Mouse (Mus musculus): Measurements from ENCODE around the gene Copz1. TPM values are rescaled to one million over a fixed set of nuclear protein-coding genes. Genes with fewer than 3 reads are reported as not detected.
A peak's percentile ranks its signal among the peaks of the same experiment; 100 is the strongest.

The Copz1 gene
- total RNA-seq, 2 experiments from 2014 or later = 111 TPM

- intact Hi-C loops (cut with DNase I) = loop anchor here (2.0 kb wide), 1 partner anchor 22 kb away; no protein-coding TSS in a partner anchor
- DNase-seq (ENCODE audit: extremely low spot score in 1 of 2, low spot score in 2 of 2) = no peak
Observed at GRCm38 (mm10) chr15:103284647-103285046, 12.1 kb downstream of the Copz1 start.

DNA sequence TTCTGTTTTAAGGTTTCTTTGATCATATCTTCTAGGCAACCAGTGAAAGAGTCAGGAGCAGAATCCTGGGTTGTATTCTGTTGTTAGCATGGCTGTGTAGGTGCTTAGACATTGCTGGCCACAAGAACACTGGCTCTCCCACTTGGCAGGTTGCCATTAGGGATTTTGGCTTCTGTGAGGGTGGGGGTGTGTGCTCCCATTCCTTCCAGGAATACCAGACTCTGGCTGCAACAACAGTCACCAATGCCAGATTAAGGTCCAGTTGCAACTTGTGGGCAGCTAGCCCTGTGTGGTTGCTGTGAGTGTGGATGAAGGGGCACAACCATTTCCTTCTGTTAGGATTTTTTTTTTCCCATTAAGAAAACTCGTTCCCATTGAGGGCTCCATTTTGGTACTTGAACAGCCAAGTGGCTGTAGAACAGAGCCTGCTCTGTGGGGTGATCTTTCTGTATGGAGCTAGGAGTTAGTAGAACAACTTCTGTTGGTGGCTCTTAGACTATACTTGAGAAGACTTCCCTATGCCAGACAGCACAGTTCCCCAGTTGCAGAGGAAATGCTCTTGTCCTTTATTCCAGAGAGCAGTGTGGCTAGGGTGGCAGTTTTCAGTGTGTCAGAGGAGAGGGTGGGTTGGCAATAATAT lies 13.4 kb downstream of the Copz1 start:
- peak; percentile 59 to 62 for DNase-seq (ENCODE audit: extremely low spot score in 1 of 2, low spot score in 2 of 2)
- intact Hi-C loops (cut with DNase I) = loop anchor here (2.0 kb wide), 1 partner anchor 21 kb away; no protein-coding TSS in a partner anchor

- intact Hi-C loops (cut with DNase I) = no loop called here
- DNase-seq (ENCODE audit: extremely low spot score in 1 of 2, low spot score in 2 of 2) = no peak
Observed at GRCm38 (mm10) chr15:103289600-103289999, 17.1 kb downstream of the Copz1 start.

DNA sequence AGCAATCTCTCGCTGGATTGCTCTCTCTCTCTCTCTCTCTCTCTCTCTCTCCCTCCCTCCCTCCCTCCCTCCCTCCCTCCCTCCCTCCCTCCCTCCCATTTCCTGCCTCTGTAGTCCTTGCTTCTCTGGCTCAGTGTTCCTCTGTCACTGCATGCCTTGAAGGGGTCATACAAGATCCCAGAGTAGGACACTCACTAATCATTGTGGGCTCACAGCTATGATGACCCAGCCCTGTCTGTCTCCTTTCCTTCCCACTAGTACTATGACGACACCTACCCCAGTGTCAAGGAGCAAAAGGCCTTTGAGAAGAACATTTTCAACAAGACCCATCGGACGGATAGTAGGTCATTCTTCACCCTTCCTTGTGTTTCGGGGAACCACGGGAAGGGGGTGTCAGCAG lies 17.9 kb downstream of the Copz1 start:
- intact Hi-C loops (cut with DNase I) = no loop called here
- no peak for DNase-seq (ENCODE audit: extremely low spot score in 1 of 2, low spot score in 2 of 2)

DNA sequence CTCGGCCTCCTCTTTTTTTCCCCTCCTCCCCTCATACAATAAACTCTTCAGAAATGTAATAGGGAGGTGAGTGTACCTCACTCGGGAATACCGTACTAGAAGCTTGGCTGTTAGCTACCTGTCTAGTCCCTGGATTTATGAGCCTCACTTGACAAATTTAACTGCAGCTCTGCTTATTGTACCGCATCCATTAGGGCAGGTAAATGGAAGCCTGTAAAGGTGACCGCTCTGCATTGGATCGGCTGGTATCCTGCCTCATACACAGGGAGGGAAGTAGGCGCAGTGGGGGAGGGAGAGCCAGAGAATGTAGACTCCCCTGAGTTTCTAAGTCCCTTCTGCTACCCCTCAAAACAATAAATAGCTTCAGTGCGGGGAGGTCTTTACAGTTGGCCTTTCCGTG lies 18.3 kb downstream of the Copz1 start:
- intact Hi-C loops (cut with DNase I) = no loop called here
- DNase-seq (ENCODE audit: extremely low spot score in 1 of 2, low spot score in 2 of 2) = no peak

DNA sequence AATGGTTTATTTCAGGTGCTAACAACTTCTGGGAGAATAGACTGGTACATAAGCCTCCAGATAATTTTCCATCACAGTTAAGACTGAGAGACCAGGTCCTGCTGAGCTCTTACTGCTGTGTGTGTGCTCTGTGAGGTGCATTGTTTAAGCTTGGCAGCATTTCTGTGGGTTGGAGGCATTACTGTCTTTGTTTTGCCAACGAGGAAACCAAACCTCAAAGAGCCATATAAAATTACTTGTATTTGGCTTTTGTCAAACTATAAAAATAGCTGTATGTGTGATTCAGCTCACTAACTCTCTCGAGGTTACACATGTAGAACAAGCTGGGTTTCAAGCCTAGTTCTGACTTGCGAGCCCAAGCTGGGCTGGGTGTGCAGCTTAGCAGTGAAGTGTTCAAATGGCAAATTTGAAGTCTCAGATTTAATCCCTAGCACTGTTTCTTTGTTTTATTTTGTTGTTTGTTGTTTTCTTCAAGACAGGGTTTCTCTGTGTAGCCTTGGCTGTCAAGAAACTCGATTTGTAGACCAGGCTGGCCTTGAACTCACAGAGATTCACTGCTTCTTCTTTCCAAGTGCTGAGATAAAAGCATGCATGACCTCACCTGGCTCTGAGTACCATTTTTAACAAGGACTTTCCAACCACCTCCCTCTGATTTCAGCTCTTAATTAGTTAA lies 20.3 kb downstream of the Copz1 start:
- no peak for DNase-seq (ENCODE audit: extremely low spot score in 1 of 2, low spot score in 2 of 2)
- intact Hi-C loops (cut with DNase I) = no loop called here

DNA sequence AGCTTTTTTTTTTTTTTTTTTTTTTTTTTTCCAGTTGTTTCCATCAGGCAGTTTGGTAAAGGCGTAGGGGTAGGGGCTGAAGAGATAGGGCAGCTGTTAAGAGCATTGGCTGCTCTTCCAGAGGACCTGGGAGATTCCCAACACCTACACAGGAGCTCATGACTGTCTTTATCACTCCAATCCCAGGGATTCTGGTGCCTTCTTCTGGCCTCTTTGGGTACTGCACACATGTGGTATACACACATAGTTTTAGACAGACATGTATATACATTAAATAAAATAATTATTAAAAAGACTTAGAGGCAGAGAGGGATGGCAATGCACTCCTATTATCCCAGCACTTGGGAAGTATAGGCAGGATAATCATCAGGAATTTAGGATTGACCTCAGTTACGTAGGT lies 20.9 kb downstream of the Copz1 start:
- intact Hi-C loops (cut with DNase I) = no loop called here
- DNase-seq (ENCODE audit: extremely low spot score in 1 of 2, low spot score in 2 of 2) = no peak

DNA sequence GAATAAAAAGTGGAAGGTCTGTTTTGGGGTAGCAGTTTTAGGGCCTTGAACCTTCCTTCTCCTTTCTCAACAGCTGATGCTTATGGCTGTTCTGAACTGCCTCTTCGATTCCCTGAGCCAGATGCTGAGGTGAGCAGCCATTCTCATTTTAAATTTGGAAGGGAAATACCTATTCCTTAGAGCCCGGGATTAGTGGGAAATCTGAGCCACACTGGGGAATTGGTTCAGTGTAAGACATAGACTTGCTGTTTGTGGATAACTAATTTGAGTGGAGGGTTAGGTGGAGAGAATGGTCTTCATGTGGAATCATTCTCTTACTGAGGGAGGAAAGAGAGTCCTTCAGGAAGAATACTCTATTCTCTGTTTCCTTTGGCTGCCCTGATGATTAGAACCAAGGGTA lies 22.1 kb downstream of the Copz1 start:
- intact Hi-C loops (cut with DNase I) = no loop called here
- DNase-seq (ENCODE audit: extremely low spot score in 1 of 2, low spot score in 2 of 2) = no peak

DNA sequence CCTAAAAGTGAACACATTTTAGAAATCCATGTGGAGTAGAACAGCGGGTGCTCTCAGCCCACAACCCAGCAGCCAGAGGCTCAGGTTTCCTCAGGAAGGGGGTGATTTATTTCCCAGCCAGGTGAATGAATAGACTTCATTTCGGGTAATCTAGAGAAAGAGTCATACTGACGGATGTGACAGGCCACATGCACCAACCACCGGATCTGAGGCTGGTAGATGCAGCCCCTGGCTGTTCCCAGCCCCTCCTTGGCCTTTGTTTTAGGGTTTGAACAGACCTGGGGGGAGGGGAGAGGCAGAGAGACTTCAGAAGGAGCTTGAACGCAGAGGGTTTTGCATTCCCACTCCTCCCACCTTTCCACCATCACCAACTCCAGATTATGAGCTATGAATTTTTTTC lies 23.3 kb downstream of the Copz1 start:
- no peak for DNase-seq (ENCODE audit: extremely low spot score in 1 of 2, low spot score in 2 of 2)
- intact Hi-C loops (cut with DNase I) = no loop called here

DNA sequence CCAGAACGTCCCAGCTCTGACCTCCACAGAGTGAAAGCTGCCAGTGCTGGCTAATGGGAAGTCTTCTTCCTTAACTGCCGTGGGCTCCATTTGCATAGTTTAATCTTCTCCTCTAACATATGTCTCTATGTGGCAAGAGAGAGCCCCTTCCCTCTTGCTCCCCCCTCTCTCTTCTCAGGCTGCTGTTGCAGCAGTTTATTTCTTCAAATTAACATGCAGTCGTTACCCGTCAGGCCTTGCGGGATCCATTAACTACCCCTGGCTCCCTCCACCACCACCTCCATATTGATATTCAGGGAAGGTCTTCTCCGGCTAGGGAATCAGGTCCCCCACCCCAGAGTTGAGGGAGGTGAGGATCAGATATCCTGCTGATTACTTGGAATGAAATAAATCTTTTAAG lies 24.8 kb downstream of the Copz1 start:
- intact Hi-C loops (cut with DNase I) = no loop called here
- no peak for DNase-seq (ENCODE audit: extremely low spot score in 1 of 2, low spot score in 2 of 2)

DNA sequence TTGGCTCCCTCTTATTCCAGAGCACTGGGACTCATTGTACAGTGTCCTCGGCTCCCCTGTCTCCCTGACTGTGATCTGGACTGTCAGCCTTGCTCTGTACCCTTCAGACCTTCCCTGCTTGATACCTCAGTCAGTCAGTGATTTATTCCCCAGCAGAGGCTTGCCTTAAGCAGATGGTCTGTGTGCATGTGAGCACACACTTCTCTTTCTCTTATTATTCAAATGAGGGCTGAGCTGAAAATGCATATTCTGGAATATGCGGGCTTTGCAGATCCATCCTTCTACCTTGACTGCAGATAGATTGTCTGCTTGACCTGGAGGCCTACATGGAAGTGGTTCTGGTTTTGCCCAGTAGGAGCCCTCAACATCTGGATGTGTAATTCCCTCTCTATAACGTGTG lies 25.5 kb downstream of the Copz1 start:
- DNase-seq (ENCODE audit: extremely low spot score in 1 of 2, low spot score in 2 of 2) = no peak
- intact Hi-C loops (cut with DNase I) = no loop called here

- DNase-seq (ENCODE audit: extremely low spot score in 1 of 2, low spot score in 2 of 2) = no peak
- intact Hi-C loops (cut with DNase I) = no loop called here
Observed at GRCm38 (mm10) chr15:103298861-103299616, 26.5 kb downstream of the Copz1 start.

DNA sequence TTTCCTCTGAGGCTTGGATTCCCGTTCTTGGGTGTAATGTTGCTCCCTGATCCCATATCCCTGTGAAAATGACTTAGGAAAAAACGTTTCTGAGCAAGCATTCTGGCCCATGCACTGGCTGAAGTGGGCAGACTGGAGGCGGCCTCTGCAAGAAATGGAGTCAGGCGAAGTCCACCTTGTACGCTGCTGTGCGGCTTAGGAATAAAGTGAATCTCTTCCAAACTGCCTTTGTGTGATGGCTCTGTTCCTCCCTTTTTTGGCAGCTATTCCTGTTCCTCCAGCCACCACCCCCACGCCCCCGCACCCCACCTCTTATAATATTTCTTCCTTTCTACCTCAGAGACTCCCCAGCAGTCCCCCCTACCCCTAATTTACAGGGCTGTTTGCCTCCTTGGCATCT lies 27.1 kb downstream of the Copz1 start:
- intact Hi-C loops (cut with DNase I) = no loop called here
- no peak for DNase-seq (ENCODE audit: extremely low spot score in 1 of 2, low spot score in 2 of 2)

DNA sequence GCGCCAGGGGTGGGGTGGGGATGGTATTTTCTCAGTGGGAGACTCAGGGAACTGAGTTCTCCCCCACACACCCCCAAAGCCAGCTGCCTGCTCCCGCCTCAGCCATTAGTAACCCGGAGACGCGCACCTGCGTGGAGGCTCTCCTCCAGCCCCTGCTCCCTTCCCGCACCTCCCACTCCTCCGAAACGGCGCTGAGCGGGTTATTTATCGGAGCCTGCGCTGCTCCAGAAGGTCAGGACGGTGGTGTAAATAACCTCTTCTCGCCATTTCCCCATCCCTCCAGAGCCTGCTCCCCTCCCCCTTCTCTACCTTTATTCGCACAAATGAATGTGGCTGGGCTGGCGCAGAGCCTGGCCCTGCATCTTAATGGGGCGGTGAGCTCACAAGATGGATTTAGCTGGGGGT lies 27.6 kb downstream of the Copz1 start:
- peak in 1 of 2 experiments; percentile 61 for DNase-seq (ENCODE audit: extremely low spot score in 1 of 2, low spot score in 2 of 2)

GRCm38 (mm10) chr15:103300560-103300959 lies 28.0 kb downstream of the Copz1 start:
- intact Hi-C loops (cut with DNase I) = no loop called here
- no peak for DNase-seq (ENCODE audit: extremely low spot score in 1 of 2, low spot score in 2 of 2)

More for the DNA sequence above, 27.6 kb downstream of the Copz1 start:
- intact Hi-C loops (cut with DNase I) = no loop called here

DNA sequence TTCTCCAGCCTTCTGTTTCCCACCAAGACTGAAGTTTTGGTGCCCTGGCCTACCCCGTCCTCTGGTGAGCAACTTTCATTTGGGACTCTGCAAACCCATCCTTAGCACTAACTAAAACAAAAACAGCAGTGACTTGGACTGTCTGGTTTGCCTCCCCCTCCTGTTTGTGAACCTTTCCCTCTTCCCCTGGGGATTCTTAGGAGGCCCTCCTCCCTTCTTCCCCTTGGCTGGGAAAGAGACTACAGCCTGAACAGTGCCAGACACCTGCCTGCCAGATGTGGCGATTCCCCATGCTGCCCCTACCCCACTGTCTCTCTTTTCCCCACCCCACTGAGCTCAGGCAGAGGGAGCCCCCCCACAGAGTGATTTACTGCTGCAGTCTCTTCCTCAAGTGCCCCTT lies 28.5 kb downstream of the Copz1 start:
- DNase-seq (ENCODE audit: extremely low spot score in 1 of 2, low spot score in 2 of 2) = no peak
- intact Hi-C loops (cut with DNase I) = no loop called here

DNA sequence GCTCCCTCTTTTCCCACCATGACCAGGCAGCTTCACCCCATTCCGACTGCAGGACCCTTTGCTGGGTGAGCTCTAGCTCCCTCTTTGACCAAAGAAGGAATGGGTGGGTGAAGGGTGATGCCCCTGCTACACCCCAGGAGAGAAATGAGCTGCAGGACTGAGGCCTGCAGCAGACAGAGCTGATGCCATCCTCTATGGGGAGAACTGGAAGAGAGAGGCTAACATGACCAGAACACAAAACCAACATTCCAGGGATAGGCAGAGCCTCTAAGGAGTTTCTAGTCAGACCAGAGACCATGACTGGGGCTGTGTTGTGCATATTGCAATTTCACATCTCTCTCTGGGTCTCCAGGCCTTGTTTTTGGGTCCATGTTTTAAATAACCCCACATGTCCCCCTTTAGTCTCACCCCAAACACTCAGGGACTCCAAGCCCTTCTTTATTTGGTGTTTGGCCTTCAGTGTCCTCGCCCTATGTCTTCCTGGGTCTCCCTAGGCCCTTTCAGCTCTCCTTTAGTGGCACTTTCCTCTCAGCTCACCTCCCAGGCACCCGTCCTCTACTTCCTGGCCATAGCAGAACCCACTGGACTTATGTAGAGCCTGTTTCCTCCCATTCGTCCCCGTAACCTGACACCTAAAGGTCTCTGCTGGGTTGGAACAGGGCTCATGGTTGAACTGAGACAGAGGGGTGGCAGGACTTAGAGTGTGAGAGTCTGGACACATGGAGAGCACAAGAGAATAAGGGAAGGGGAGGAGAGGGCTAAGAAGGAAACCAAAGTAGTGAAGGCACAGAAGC lies 29.2 kb downstream of the Copz1 start:
- no peak for DNase-seq (ENCODE audit: extremely low spot score in 1 of 2, low spot score in 2 of 2)
- intact Hi-C loops (cut with DNase I) = no loop called here

- intact Hi-C loops (cut with DNase I) = no loop called here
- DNase-seq (ENCODE audit: extremely low spot score in 1 of 2, low spot score in 2 of 2) = no peak
Observed at GRCm38 (mm10) chr15:103302341-103303021, 30.0 kb downstream of the Copz1 start.
